Mouse (Mus musculus) lung, postnatal 25 days (tissue): ENCODE results near the gene Meltf.
"Not testable (repeated sequence)": the region's sequence is repeated elsewhere in the genome, so short reads cannot be mapped to it uniquely, and the experiment has no call there.

Source experiments
- DNase-seq: peaks from one replicate; pipeline ENCODE4 v3.0.0; 2022; ENCODE audit warnings: low spot score

Meltf gene

GRCm38 (mm10) chr16:31933751-31934549 lies 55.3 kb downstream of the Meltf start, which contains the start of gene Pigz:
Gene Pigz, plus strand, starts transcription at chr16:31933851.
- peak; percentile 25 for DNase-seq

DNA sequence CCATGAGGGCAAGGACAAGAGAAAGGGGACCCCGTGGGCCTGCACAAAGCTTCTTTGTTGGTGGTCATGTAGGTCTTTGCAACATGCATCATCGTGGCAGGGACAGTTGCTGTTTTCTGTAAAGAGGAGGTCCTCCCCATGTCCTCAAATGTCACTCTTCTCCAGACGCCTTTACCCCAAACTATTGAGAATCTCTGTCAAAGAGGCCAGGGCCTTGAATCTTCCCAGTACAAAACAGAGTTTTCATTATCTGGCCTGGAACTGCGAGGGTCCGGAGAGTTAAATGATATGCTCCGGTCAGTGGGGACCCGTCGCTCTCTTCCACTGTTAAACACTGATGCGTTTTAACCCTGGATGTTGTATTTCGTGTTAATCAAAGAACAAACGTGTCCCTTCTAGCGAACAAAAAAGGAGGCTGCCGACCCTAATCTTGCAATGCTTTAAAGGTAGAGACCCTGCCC lies 56.0 kb downstream of the Meltf start:
- no peak for DNase-seq

DNA sequence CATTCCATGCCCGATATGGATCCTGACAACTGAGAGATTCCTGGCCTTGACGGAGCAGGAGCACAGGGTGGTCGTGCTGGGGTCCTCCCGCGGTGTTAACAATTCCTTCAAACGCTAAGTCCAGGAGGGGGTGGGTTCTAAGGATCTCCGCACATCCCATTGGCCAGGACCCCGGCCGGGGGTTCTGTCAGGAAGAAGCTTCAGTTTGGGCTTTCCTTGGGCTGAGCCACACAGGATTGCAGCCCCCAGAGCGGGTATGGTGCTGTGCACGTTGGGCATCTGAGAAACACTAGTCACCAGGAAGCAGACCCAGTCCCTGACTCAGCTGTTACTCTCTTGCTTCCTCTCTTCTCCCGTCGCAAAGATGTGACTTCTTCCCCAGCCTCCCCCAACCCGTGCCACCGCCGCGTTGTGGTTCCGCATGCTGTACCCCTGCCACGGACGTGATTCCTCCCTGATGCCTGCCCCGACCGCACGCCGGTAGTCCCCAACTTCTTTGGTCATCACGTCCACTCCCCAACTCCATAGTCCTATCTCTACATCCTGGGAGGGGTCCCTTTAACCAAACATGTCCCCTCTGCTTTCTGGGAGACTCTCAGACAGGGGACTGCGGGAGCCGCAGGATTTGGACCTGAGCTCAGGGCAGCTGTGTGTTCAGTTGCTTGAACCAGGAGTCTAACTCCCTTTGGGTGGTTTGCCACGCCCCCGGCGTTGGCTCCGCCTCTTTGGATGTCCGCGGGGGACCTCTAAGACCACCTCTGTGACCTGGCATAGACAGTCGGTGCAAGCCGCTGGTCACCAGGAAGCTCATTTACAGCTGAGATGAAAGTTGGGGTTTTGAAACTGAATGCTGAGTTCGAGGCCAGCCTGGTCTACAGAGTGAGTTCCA lies 56.7 kb downstream of the Meltf start:
- no peak for DNase-seq

DNA sequence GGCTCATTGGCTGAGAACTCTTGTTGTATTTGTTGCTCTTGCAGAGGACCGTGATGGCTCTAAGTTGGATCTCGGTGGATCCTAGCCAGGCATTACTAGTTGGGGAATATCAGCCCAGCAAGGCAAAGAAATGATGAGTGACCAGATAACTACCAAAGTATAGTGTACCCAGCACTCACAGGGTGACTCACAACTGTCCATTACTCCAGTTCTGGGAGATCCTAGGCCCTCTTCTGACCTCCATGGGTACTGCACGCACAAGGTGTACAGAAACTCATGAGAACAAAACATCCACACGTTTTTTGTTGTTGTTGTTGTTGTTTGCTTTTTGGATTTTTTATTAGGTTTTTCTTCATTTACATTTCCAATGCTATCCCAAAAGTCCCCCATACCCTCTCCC lies 58.0 kb downstream of the Meltf start:
- no peak for DNase-seq

- DNase-seq, result no peak
Observed at GRCm38 (mm10) chr16:31938856-31939255, 60.2 kb downstream of the Meltf start.

- no peak for DNase-seq
Observed at GRCm38 (mm10) chr16:31940586-31940985, 62.0 kb downstream of the Meltf start.

GRCm38 (mm10) chr16:31943980-31944379 lies 65.4 kb downstream of the Meltf start:
- DNase-seq, result peak; percentile 67

- no peak for DNase-seq
Observed at GRCm38 (mm10) chr16:31944698-31945255, 66.2 kb downstream of the Meltf start.

GRCm38 (mm10) chr16:31945372-31945771 lies 66.8 kb downstream of the Meltf start:
- DNase-seq, result no peak

GRCm38 (mm10) chr16:31945986-31946385 lies 67.4 kb downstream of the Meltf start:
- not testable (repeated sequence) for DNase-seq

DNA sequence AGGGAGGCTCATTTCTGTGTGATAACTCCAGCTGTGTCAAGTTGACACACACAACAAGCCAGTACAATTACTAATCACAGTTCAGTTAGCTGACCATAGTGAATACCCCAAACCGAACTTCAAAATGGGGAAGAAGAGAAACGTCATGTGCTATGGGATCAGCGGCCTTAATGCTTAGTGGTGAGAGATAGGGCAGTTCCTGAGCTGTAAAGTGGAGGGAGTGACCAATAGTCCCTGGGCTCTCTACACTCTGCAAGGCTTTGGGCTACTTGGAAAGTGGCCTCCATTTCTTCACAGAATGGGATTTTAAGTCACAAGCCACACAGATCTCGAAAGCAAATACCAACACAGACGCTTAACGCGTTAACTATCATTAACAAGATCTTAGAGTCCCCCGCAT lies 68.7 kb downstream of the Meltf start:
- no peak for DNase-seq

GRCm38 (mm10) chr16:31947901-31948316 lies 69.3 kb downstream of the Meltf start:
- peak; percentile 2 for DNase-seq

GRCm38 (mm10) chr16:31948345-31948774 lies 69.8 kb downstream of the Meltf start, which contains the start of the genes 0610012G03Rik and Ncbp2:
Gene 0610012G03Rik, minus strand, starts transcription at chr16:31948494.
Gene Ncbp2, plus strand, starts transcription at chr16:31948513.
- peak; percentile 96 for DNase-seq
